Mouse (Mus musculus): ENCODE results near the gene Gtpbp1.

- TF ChIP-seq CTCF (IDR thresholded peaks at IDR 0.05; ENCODE audit: low read depth) (peak; percentile 74), EP300 (optimal IDR thresholded peaks at IDR 0.05) (no peak)
Observed at GRCm38 (mm10) chr15:79650569-79650968, 40.1 kb upstream of the Gtpbp1 start.
